Mouse (Mus musculus) cortical plate, adult 2 months (tissue): ENCODE measurements at regions not wholly inside any gene's neighbourhood (a gene's known extent, or its start where the extent isn't known, plus 50 kb on each side); places are given as distances from the start of the nearest gene placed in this dataset.
A peak's percentile ranks its signal among the peaks of the same experiment; 100 is the strongest.

Source experiments
- H3K27ac ChIP-seq: fragments of 200-500 bp; 2 replicates; pipeline ENCODE4 v1.5.1; 2012; ENCODE audit warnings: low read length, control low read depth, inconsistent platforms; ENCODE audit not compliant: insufficient read depth
- H3K4me1 ChIP-seq: fragments of 200-500 bp; 2 replicates; pipeline ENCODE4 v1.6.1; 2011; ENCODE audit warnings: low read length; ENCODE audit not compliant: control insufficient read depth, insufficient read depth
- H3K4me3 ChIP-seq: fragments of 200-500 bp; 2 replicates; pipeline ENCODE4 v1.5.1; 2011; ENCODE audit warnings: mild to moderate bottlenecking, low read length, control low read depth; ENCODE audit not compliant: insufficient read depth
- CTCF ChIP-seq: fragments of 200-500 bp; IDR thresholded peaks from 2 replicates; pipeline ENCODE4 v1.5.1; 2011; ENCODE audit warnings: mild to moderate bottlenecking, control low read depth, low read length; ENCODE audit not compliant: insufficient read depth; ENCODE audit errors: extremely low read depth
- POLR2A ChIP-seq: fragments of 200-500 bp; IDR thresholded peaks from 2 replicates; pipeline ENCODE4 v1.6.1; 2011; ENCODE audit warnings: mild to moderate bottlenecking, low read length, control low read depth; ENCODE audit not compliant: insufficient read depth; ENCODE audit errors: extremely low read depth

DNA sequence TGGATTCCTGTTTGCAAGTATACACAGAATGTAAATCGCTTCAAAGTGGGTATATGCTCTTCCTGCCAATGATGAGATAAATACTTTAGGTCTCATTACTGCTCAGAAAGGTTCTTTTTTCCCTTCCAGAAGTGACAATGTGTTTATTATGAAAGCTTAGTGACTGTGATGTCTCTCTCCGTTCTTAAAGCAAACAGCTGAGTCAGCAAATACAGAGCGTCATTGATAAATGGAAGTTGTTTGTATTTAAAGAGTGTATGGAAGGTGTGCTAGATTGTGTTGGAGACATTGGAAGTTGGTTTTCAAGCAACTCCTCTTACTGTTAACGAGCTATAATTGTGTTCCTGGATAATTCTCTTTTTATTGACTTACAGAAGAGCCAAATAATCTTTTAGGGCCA lies 408.0 kb downstream of the Prr30 start:
- Histone ChIP-seq H3K4me1 (no peaks in the 10 kb centered on the region), H3K27ac (no peak overlapping the region), H3K4me3 (no peak overlapping the region)
- TF ChIP-seq POLR2A, result no peak
- TF ChIP-seq CTCF, result no peak

DNA sequence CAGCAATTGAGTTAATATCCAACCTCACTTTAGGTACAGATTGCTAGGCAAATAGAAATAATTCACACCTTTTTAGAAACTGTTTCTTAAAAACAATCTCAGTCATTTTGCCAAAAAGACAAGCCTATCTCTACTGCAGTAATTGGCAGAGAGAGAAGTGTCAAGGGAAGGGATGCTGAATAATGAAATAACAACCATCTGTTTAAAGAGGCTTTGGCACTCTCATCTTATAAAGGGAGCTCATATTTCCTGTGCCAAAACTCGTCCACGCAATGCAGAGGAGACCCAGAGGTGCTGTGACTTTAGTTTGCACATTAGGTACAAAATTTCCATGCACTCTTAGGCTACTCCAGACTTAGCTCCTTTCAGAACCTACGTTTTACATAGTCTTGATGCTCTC lies 418.2 kb downstream of the Prr30 start:
- no peak overlapping the region for H3K27ac ChIP-seq
- H3K4me1 ChIP-seq, result no peaks in the 10 kb centered on the region
- no peak overlapping the region for H3K4me3 ChIP-seq
- TF ChIP-seq POLR2A (no peak), CTCF (no peak)

DNA sequence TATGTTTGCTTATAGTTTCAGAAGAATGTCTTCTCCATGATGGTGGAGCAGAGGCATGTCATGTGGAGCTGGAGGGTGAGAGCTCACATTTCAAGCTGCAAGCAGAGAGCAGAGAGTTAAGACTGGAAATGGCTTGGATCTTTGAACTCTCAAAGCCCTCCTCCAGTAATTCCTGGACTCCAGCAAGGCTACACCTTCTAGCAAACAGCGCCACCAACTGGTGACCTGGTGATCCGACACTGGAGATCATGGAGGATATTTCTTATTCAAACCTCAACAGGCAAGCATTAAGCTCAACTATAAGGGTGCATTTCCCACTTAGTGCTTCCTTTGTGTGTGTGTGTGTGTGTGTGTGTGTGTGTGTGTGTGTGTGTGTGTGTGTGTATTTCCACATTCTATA lies 446.2 kb downstream of the Prr30 start:
- no peak overlapping the region for H3K27ac ChIP-seq
- H3K4me1 ChIP-seq, result peaks cover 1% of the 10 kb centered on the region; the same call in 1 of the 2 replicates
- TF ChIP-seq POLR2A (no peak), CTCF (0 out of 2 replicates have a peak, but pooled peaks have one; percentile 19)
- H3K4me3 ChIP-seq, result no peak overlapping the region

DNA sequence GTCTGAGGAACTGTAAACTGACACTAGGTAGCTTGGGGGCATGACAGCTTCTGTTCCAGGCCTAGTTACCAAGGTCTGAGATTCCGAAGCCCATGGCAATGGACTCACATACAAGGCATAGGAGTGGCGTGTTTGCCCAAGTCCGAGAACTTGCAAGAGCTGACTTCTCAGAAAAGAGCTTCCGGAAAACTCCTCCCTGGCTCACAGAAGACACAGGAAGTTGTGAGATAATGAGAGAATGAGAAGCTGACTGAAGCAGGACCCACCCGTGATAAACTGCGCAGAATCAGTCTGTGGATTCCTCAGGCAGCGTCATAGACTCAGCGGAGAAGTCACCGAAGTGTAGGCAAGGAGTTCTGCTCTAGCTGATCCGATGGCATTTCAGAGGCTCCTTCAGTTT lies 447.4 kb downstream of the Prr30 start:
- TF ChIP-seq POLR2A, result no peak
- no peak for TF ChIP-seq CTCF
- no peak overlapping the region for H3K4me3 ChIP-seq
- peaks cover 1% of the 10 kb centered on the region; the same call in 1 of the 2 replicates for H3K4me1 ChIP-seq
- no peak overlapping the region for H3K27ac ChIP-seq

DNA sequence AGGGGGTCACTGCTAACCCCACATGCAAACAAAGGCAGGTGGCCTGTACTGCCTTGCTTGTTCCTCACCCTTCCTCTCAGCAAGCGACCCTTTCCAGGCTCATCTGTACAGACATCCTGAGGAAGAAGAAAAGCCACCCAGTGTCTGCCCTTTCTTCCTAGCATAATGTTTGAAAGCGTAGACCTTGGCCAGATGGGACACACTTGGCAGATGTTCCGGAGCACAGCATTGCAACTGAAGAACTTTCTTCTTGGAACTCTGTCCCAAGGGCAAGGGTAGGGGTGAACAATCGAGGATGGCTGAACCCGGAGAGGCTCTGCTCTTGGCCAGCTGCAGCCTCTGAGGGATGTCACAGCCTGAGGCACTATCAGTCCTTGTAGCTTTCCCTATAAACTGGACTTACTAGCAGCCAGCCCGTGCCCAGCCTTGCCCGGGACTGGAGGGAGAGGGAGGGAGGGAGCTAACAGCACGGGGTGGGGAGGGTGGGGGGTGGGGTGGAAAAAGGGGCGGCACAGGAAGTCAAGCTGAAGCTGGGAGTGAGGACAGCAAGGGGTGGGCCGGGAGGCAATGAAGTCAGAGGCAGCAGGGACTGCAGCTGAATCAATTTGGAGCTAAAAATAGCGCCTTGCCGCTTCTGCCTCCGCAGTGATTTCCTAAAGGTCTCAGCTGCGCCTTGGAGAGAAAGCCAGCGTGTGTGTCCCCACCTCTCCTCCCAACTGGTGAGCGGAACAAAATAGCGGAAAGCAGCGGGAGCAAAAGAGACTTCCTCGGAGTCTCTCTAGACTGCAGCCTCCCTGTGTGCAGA lies 450.2 kb downstream of the Prr30 start:
- Histone ChIP-seq H3K4me3 (peak overlapping the region; percentile 12), H3K27ac (no peak overlapping the region), H3K4me1 (peaks cover 1% of the 10 kb centered on the region; the same call in 1 of the 2 replicates)
- TF ChIP-seq CTCF (no peak), POLR2A (peak; percentile 24; the same call in 1 of the 2 replicates)

DNA sequence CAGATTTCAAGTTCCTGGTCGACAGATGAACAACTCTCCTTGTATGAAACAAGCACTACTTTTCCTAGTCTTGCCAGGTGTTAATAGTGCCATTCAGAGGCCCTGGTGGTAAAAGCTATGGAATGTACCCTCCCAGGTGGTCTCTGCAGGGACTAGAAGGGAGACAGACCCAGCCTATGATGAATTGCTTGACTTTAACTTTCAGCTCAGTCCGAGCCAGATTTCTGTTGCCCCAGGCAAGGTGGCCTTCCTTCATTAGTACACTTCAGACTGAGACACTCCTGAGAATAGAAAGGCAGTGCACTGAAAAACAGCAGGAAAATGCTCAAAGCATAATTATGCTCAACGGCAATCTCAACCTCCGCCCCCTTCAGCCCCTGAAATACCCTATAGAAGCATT lies 450.8 kb upstream of the Klf12 start:
- Histone ChIP-seq H3K4me1 (no peaks in the 10 kb centered on the region), H3K27ac (no peak overlapping the region), H3K4me3 (no peak overlapping the region)
- no peak for TF ChIP-seq POLR2A
- TF ChIP-seq CTCF, result no peak

DNA sequence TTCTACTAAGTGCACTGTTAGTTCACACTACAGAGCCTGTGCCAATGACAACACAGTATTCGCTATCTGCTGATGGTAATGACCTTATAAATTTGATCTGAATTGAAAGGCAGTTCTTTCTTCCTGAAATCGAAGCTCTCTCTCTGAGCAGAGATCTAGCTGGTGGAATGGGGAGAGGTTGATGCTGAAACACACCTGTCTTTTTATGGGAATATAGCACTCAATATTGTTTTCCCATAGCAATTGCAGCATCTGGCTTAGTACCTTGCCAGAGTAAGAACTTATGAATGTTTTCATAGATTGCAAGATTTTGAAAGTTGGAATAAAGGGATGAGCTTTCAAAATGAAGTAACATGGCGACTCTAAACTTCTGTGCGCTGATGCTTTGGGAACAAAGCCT lies 444.0 kb upstream of the Klf12 start:
- Histone ChIP-seq H3K4me1 (no peaks in the 10 kb centered on the region), H3K4me3 (no peak overlapping the region)
- TF ChIP-seq CTCF (no peak), POLR2A (no peak)

DNA sequence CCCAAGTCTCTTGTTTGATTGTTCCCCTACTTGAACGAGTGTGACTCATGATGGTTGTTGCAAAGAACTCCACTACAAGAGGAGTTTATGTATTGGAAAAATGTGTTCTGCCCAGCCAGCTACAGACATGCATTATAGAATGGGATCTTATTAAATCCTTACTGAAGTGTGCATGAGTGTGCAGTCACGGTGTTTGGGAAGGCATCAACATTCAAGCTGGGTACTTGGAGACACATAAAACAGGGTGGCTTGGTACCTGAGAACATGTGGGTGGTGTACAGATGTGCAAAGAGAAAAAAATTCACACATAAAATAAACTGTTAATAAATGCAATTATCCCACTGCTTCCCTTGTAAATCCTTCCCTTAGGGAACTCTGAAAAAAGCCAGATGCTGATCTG lies 443.2 kb upstream of the Klf12 start:
- Histone ChIP-seq H3K4me1 (no peaks in the 10 kb centered on the region), H3K27ac (no peak overlapping the region), H3K4me3 (no peak overlapping the region)
- TF ChIP-seq POLR2A, result no peak
- no peak for TF ChIP-seq CTCF

More for the DNA sequence above, 444.0 kb upstream of the Klf12 start:
- H3K27ac ChIP-seq, result no peak overlapping the region

DNA sequence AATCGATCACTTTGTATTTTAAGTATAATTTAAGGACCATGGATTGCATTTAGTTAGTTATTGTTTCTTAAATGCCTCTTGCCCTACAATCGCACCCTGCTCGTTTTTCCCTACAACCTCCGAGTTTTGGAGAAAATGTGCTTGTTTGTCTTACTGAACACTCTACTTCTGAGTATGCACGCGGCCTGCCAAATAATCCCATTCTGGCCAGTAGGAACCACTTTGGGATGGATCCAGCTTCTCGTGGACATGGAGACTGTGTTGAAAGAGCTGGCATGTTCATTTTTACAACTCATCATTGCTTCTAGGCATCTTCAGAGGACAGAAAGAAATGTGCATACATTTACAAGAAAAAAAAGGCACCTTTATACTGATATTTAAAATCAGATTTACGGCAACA lies 440.5 kb upstream of the Klf12 start:
- no peak for TF ChIP-seq CTCF
- TF ChIP-seq POLR2A, result no peak
- Histone ChIP-seq H3K27ac (no peak overlapping the region), H3K4me3 (no peak overlapping the region), H3K4me1 (no peaks in the 10 kb centered on the region; the same call in 1 of the 2 replicates)

DNA sequence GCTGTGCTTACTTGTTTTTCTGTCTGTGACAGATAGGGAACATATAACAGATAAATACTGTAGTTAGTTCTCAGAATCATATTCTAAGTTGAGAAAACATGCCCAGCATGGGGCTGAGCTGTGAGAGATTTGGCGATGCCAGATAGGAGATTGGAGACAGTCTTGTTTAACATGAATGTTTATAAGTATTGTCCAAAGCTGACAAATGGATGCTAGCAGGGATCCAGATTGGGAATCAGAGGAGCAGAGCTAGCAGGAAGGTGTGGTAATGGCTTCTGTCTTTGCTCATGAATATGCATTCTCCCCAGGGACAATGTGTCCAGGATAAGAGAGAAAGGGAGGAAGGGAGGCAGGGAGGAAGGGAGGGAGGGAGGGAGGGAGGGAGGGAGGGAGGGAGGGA lies 436.2 kb upstream of the Klf12 start:
- no peak overlapping the region for H3K27ac ChIP-seq
- H3K4me1 ChIP-seq, result no peaks in the 10 kb centered on the region; the same call in 1 of the 2 replicates
- TF ChIP-seq POLR2A (no peak), CTCF (no peak)
- no peak overlapping the region for H3K4me3 ChIP-seq

DNA sequence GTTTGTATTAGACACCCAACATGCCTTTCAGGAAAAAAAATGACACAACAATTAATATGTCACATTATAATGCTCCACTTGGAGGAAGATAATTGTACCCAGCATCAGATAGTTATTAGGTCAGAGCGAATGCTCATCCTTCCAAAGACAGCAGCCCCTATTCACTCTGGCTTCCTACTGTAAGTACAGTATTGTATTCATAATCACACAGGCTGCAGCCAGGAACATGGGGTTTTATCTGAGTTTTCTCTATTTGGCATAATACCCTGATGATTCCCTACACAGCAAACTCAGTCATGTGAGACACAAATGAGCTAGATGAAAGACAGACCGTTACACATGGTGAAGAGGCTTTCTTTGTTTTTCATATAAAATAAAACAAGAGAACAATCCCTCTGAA lies 430.5 kb upstream of the Klf12 start:
- Histone ChIP-seq H3K27ac (no peak overlapping the region), H3K4me3 (no peak overlapping the region), H3K4me1 (no peaks in the 10 kb centered on the region)
- TF ChIP-seq POLR2A (no peak), CTCF (no peak)
